ENCODE assay signal across 9 mouse cellular contexts in the genomic region with DNA sequence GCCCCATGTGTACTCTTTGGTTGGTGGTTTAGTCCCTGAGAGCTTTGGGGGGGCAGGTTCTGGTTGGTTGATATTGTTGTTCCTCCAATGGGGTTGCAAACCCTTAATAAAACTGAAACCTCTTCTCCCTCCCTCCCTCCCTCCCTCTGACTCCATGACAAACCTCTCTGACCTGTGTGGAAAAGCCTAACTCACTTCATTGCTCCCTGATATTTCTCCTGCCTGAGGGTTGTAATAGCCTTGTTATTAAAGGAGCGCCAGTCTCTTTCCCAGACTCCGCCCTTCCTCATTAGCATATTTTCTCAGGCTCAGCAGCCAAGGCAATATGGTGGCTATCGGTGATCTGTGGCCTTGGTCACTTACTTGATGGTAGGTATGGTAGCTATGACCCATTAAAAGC.
DNase-seq lines count a peak whose midpoint lies in the region; ATAC-seq and TF ChIP-seq lines count a peak whose summit lies in the region.
"Had no signal": no experiment of that assay in that cellular context is flagged by ENCODE, and none has a peak within 500 bp of the region (broad histone marks: within the 10 kb centered on the region; RNA-seq: fewer than 3 reads in every experiment).

No protein-coding gene starts in this region.

- H3K9ac ChIP-seq in liver, embryonic 12.5 days = no peak overlapping the region
- no peak overlapping the region for H3K9ac ChIP-seq in liver, embryonic 11.5 days (ENCODE audit: low read depth, low read length)
- no peak overlapping the region for H3K9ac ChIP-seq in forebrain, embryonic 15.5 days (replicated peaks)
- no peak overlapping the region for H3K9ac ChIP-seq in hindbrain, embryonic 16.5 days (ENCODE audit: low read depth, low read length)

- H3K9me3 ChIP-seq in liver, embryonic 12.5 days (replicated peaks) = no peaks in the 10 kb centered on the region
- H3K9me3 ChIP-seq in liver, embryonic 11.5 days (ENCODE audit: control insufficient read depth, low read length) = no peaks in the 10 kb centered on the region
- no peaks in the 10 kb centered on the region for H3K9me3 ChIP-seq in forebrain, embryonic 15.5 days
- no peaks in the 10 kb centered on the region for H3K9me3 ChIP-seq in hindbrain, embryonic 16.5 days (ENCODE audit: control insufficient read depth, low read length)

- 77% methylated on average over 3 of the region's 3 CpGs for WGBS in liver, embryonic 12.5 days (ENCODE audit: insufficient replicate concordance)
- WGBS in liver, embryonic 11.5 days = 79% methylated on average over 3 of the region's 3 CpGs
- 60% methylated on average over 3 of the region's 3 CpGs for WGBS in forebrain, embryonic 15.5 days
- WGBS in hindbrain, embryonic 16.5 days = 65% methylated on average over 3 of the region's 3 CpGs

- H3ac ChIP-seq in myocyte (ENCODE audit: control insufficient read depth, insufficient read length) = no peak overlapping the region

- peak; percentile 40; the same call in 1 of the 2 replicates for ATAC-seq in liver, embryonic 12.5 days
- ATAC-seq in liver, embryonic 11.5 days (replicated peaks; ENCODE audit: low FRiP score) = no peak
- 0 out of 2 replicates have a peak, but pooled peaks have one; percentile 1 for ATAC-seq in forebrain, embryonic 15.5 days (replicated peaks)
- peak; percentile 7; the same call in 1 of the 2 replicates for ATAC-seq in hindbrain, embryonic 16.5 days

- H3K27ac ChIP-seq in liver, embryonic 12.5 days = no peak overlapping the region
- no peak overlapping the region for H3K27ac ChIP-seq in liver, embryonic 11.5 days (ENCODE audit: low read depth, low read length)
- peak overlapping the region; percentile 36; the same call in 1 of the 2 replicates for H3K27ac ChIP-seq in forebrain, embryonic 15.5 days (replicated peaks)
- H3K27ac ChIP-seq in hindbrain, embryonic 16.5 days (ENCODE audit: low read depth, low read length) = peak overlapping the region; percentile 74

- peaks cover 21% of the 10 kb centered on the region for H3K4me1 ChIP-seq in liver, embryonic 12.5 days
- H3K4me1 ChIP-seq in liver, embryonic 11.5 days (replicated peaks; ENCODE audit: control insufficient read depth, insufficient read depth, low read length) = peaks cover 15% of the 10 kb centered on the region
- H3K4me1 ChIP-seq in forebrain, embryonic 15.5 days = peaks cover 21% of the 10 kb centered on the region
- peaks cover 12% of the 10 kb centered on the region for H3K4me1 ChIP-seq in hindbrain, embryonic 16.5 days (ENCODE audit: control insufficient read depth, insufficient read depth, low read depth, low read length)

- H3K27me3 ChIP-seq in liver, embryonic 12.5 days (replicated peaks) = 0 out of 2 replicates have a peak, but pooled peaks cover 9% of the 10 kb centered on the region
- H3K27me3 ChIP-seq in liver, embryonic 11.5 days (replicated peaks; ENCODE audit: control insufficient read depth, insufficient read depth, low read length) = peaks cover 2% of the 10 kb centered on the region; the same call in 1 of the 2 replicates
- no peaks in the 10 kb centered on the region for H3K27me3 ChIP-seq in forebrain, embryonic 15.5 days
- no peaks in the 10 kb centered on the region for H3K27me3 ChIP-seq in hindbrain, embryonic 16.5 days (replicated peaks; ENCODE audit: control insufficient read depth, insufficient read depth, low read length)
- H3K27me3 ChIP-seq in myocyte (ENCODE audit: control insufficient read depth, insufficient read depth, insufficient read length) = no peaks in the 10 kb centered on the region

- no peak for DNase-seq in liver, embryonic 11.5 days (ENCODE audit: low spot score)
- DNase-seq in adrenal gland, adult 8-10 months = no peak
- DNase-seq in left cerebral cortex, postnatal 4 days = no peak
- no peak for DNase-seq in left cerebral cortex, postnatal 10 days (ENCODE audit: extremely low spot score in 1 of 2, low spot score in 2 of 2)
- DNase-seq: heart, postnatal 4 days had no signal

- H3K4me3 ChIP-seq in liver, embryonic 12.5 days = no peak overlapping the region
- H3K4me3 ChIP-seq in liver, embryonic 11.5 days (ENCODE audit: low read depth, low read length) = no peak overlapping the region
- H3K4me3 ChIP-seq in forebrain, embryonic 15.5 days = no peak overlapping the region
- H3K4me3 ChIP-seq in hindbrain, embryonic 16.5 days (ENCODE audit: low read length) = no peak overlapping the region
- H3K4me3 ChIP-seq in myocyte = no peak overlapping the region

- intact Hi-C loops in left cerebral cortex, postnatal 4 days (cut with DNase I) = no loop called here
- intact Hi-C loops in left cerebral cortex, postnatal 10 days (cut with DNase I) = no loop called here

- peak overlapping the region; percentile 43 for H3K4me2 ChIP-seq in liver, embryonic 12.5 days
- no peak overlapping the region for H3K4me2 ChIP-seq in liver, embryonic 11.5 days
- 0 out of 2 replicates have a peak overlapping the region, but pooled peaks have one; percentile 20 for H3K4me2 ChIP-seq in forebrain, embryonic 15.5 days (replicated peaks)
- H3K4me2 ChIP-seq in hindbrain, embryonic 16.5 days (ENCODE audit: low read length) = no peak overlapping the region
- peak overlapping the region; percentile 68 for H3K4me2 ChIP-seq in myocyte (ENCODE audit: low read depth)

- H3K79me2 ChIP-seq in myocyte (ENCODE audit: control insufficient read depth, insufficient read depth) = no peaks in the 10 kb centered on the region

- H3K36me3 ChIP-seq in liver, embryonic 12.5 days = no peaks in the 10 kb centered on the region
- H3K36me3 ChIP-seq in liver, embryonic 11.5 days (ENCODE audit: control insufficient read depth, insufficient read depth, low read length) = no peaks in the 10 kb centered on the region
- no peaks in the 10 kb centered on the region for H3K36me3 ChIP-seq in forebrain, embryonic 15.5 days
- no peaks in the 10 kb centered on the region for H3K36me3 ChIP-seq in hindbrain, embryonic 16.5 days (ENCODE audit: control insufficient read depth, insufficient read depth, low read length)
- no peaks in the 10 kb centered on the region for H3K36me3 ChIP-seq in myocyte (ENCODE audit: control insufficient read depth, insufficient read depth)

- TF ChIP-seq POLR2A in myocyte (IDR thresholded peaks at IDR 0.05; ENCODE audit: insufficient read length, low read depth) = no peak

TF ChIP-seq in myocyte, 11 proteins besides CTCF, POLR2A, EP300 and RAD21:
- TF ChIP-seq TCF12 (IDR thresholded peaks at IDR 0.05; ENCODE audit: insufficient read depth, poor library complexity, severe bottlenecking) (no peak), REST (IDR thresholded peaks at IDR 0.05; ENCODE audit: insufficient read depth, insufficient read length) (no peak), MYOD1 (IDR thresholded peaks at IDR 0.05; ENCODE audit: control insufficient read depth in 1 of 3, insufficient read length in 2 of 3, low read depth in 2 of 3) (no peak), SRF (IDR thresholded peaks at IDR 0.05; ENCODE audit: control insufficient read depth, insufficient read length, low read depth) (no peak), USF1 (IDR thresholded peaks at IDR 0.05; ENCODE audit: low read depth) (no peak), POLR2AphosphoS2 (IDR thresholded peaks at IDR 0.05; ENCODE audit: insufficient read length, low read depth) (no peak), TCF3 (IDR thresholded peaks at IDR 0.05; ENCODE audit: insufficient read length, low read depth) (no peak), E2F4 (IDR thresholded peaks at IDR 0.05; ENCODE audit: insufficient read depth) (no peak)

Comparison
In these comparisons a context has a peak if more than half of its experiments do, and no peak if none do; other contexts are left out.
1. H3K4me2 ChIP-seq: peak in liver, embryonic 12.5 days (single experiment), forebrain, embryonic 15.5 days (single experiment) and myocyte (single experiment); none in liver, embryonic 11.5 days (single experiment) and hindbrain, embryonic 16.5 days (single experiment).
2. H3K27ac ChIP-seq: peak in forebrain, embryonic 15.5 days (single experiment) and hindbrain, embryonic 16.5 days (single experiment); none in liver, embryonic 12.5 days (single experiment) and liver, embryonic 11.5 days (single experiment).